Mouse (Mus musculus): ENCODE data around the gene Hist1h2ao. TPM values are rescaled to one million over a fixed set of nuclear protein-coding genes. Genes with fewer than 3 reads are reported as not detected.
A peak's percentile ranks its signal among the peaks of the same experiment; 100 is the strongest.
"Not testable (repeated sequence)": the region's sequence is repeated elsewhere in the genome, so short reads cannot be mapped to it uniquely, and the experiment has no call there.

Gene Hist1h2ao
- total RNA-seq, 4 experiments from 2014 or later, result 3.4 TPM; not detected in 3

DNA sequence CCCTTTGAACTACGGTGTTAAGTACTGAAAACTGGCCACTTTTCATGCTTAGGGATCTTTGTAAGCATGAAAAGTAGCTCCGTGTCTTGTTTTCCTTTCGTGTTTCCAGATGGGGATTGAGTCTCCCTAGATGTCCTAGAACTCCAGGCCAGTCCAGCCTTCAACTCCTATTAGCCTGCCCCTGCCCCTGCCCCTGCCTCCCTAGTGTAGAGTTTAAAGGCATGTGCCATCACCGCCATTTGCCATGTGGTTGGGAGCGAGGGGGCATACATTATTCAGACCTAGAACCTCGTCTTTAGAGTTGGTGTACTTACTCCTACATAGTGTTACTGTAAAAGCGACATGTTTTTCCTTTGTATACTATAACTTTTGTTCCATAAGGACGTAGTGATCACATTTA lies 809 bp downstream of the Hist1h2ao start:
- DNase-seq (ENCODE audit: low spot score in 2 of 2), result not testable (repeated sequence)

DNA sequence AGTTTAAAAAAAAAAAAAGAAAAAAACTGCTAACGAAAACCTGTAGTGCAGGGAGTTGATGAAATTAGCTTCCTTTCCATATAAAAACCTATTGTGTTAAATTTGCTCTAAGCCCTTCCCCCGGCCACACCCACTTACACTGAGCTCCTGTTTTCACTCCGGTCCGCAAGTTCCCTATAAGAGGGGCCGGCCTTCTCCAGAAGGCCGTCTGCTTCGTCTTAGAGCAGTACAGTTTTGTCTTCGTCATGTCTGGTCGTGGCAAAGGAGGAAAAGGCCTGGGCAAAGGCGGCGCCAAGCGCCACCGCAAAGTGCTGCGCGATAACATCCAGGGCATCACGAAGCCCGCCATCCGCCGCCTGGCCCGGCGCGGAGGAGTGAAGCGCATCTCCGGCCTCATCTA lies 1.3 kb downstream of the Hist1h2ao start, which contains the start of gene Hist1h4m:
Gene Hist1h4m (plus strand): TSS at position 208 of the 400 bp plus-strand sequence.
- DNase-seq (ENCODE audit: low spot score in 2 of 2), result not testable (repeated sequence)

DNA sequence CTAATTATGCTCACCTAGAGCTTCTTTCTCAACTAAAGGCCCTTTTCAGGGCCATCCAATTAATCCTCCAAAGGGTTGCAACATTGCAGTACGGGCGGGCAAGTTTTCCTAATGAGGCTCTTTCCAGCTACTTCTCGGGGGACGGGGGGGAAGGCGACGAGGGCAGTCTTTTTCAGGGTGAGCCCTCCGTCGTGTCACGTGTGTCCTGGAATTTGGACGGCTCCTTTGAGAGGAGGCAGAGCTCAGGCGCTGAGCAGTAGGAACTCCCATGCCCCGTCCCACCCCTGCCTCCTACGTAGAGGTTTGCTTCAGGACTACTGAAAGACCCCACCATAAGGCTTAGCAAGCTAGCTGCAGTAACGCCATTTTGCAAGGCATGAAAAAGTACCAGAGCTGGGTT lies 1.8 kb downstream of the Hist1h2ao start:
- not testable (repeated sequence) for DNase-seq (ENCODE audit: low spot score in 2 of 2)

DNA sequence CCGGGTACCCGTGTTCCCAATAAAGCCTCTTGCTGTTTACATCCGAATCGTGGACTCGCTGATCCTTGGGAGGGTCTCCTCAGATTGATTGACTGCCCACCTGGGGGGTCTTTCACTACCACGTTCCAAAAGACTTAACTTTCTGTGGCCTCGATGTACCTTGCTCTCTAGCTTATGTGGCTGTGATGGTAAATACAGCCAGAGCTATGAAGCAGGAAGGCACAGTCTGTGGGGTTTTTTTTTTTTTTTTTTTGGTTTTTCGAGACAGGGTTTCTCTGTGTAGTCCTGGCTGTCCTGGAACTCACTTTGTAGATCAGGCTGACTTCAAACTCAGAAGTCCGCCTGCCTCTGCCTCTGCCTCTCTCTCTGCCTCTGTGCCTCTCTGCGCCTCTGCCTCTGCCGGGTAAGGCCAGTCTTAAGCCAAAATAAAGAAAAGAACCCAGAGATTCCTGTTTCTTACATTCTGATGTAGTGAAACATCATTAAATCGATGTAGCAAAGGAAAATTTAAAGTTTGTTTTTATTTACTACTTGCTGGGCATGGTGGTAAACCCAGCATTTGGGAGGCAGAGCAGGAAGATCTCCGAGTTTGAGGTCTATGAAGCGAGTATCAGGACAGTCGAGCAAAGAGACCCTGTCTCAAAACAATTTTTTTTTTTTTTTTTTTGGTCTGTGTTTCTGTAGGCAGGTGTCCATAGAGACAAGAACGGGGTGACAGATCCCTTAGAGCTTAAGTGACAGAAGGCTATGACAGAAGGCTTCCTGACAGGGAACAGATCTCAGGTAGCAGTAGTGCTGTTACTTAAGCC lies 10.0 kb downstream of the Hist1h2ao start:
- DNase-seq (ENCODE audit: low spot score in 2 of 2), result not testable (repeated sequence)

DNA sequence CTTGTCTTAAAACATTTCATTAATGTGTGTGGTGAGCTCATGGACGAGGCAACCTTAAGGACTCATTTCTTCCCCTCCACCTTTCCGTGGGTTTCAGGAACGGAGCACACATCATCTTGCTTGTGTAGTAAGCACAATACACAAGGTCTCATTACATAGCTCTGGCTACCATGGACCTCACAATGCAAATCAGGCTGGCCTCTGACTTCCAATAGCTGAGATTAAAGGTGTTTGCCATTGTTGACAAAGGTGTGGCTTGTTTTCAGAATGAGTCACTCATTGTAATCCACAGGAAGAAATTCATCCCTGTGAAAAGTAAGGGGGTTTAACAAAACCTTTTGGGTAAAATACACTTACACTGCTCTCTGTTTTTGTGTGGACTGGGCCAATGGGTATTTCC lies 18.2 kb downstream of the Hist1h2ao start:
- no peak for DNase-seq (ENCODE audit: low spot score in 2 of 2)

DNA sequence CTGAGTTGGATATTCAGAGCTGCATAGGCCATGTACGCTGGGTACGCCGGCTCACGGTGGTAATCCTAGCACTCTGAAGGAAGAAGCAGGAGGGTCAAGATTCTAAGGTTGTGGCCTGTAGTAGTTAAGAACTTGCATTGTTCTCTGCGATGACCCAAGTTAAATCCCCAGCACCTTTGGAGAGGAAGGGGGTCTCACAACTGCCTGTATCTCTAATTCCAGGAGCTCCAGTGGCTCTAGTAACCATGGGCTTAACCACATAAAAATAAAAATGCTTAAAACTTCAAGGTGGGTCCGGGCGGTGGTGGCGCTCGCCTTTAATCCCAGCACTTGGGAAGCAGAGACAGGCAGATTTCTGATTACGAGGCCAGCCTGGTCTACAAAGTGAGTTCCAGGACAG lies 20.1 kb downstream of the Hist1h2ao start:
- DNase-seq (ENCODE audit: low spot score in 2 of 2), result no peak

DNA sequence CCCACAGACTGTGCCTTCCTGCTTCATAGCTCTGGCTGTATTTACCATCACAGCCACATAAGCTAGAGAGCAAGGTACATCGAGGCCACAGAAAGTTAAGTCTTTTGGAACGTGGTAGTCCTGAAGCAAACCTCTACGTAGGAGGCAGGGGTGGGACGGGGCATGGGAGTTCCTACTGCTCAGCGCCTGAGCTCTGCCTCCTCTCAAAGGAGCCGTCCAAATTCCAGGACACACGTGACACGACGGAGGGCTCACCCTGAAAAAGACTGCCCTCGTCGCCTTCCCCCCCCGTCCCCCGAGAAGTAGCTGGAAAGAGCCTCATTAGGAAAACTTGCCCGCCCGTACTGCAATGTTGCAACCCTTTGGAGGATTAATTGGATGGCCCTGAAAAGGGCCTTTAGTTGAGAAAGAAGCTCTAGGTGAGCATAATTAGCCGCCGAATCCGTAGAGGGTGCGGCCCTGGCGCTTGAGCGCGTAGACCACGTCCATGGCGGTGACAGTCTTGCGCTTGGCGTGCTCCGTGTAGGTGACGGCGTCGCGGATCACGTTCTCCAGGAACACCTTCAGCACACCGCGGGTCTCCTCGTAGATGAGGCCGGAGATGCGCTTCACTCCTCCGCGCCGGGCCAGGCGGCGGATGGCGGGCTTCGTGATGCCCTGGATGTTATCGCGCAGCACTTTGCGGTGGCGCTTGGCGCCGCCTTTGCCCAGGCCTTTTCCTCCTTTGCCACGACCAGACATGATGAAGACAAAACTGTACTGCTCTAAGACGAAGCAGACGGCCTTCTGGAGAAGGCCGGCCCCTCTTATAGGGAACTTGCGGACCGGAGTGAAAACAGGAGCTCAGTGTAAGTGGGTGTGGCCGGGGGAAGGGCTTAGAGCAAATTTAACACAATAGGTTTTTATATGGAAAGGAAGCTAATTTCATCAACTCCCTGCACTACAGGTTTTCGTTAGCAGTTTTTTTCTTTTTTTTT lies 21.4 kb downstream of the Hist1h2ao start, which contains the start of gene Hist1h4n:
Gene Hist1h4n (minus strand): TSS at position 779 of the 977 bp plus-strand sequence.
- DNase-seq (ENCODE audit: low spot score in 2 of 2), result not testable (repeated sequence)

DNA sequence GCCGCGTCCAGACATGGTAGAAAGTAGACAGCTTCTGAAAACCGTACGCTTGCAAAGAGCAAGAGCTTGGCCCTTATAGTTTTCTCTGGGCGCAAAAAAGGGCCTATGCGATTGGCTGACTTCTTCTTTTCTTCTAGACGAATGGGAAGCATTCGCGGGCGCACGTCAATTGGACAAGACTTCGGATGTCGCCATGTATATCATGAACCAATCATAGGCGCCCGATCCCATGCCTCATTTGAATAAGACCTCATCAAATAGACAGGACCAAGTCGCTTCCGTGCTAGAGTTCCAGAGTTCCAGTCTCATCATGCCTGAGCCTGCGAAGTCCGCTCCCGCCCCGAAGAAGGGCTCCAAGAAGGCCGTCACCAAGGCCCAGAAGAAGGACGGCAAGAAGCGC lies 23.2 kb downstream of the Hist1h2ao start, which contains the start of the genes Hist1h2ap and Hist1h2br:
Gene Hist1h2ap (minus strand): TSS at position 47 of the 400 bp plus-strand sequence.
Gene Hist1h2br (plus strand): TSS at position 283 of the 400 bp plus-strand sequence.
- not testable (repeated sequence) for DNase-seq (ENCODE audit: low spot score in 2 of 2)

DNA sequence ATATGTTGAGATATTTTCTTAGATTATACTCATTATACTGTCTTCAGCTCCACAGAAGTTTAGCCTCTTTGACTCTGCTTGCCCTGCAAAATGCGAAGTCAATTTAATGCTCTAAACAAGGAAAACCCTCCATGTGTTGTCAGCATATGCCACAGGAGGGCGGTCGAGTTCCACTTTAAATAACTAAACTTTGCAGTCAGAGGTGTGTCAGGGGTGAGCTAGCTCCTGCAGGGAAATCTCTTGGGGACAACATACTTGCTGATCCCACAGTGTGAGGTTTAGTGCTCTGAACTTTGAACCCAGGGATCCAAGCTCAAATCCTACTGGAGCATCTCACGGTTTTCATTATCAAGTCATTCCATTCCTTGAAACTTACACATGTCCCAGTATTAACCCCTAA lies 30.2 kb downstream of the Hist1h2ao start:
- not testable (repeated sequence) for DNase-seq (ENCODE audit: low spot score in 2 of 2)

DNA sequence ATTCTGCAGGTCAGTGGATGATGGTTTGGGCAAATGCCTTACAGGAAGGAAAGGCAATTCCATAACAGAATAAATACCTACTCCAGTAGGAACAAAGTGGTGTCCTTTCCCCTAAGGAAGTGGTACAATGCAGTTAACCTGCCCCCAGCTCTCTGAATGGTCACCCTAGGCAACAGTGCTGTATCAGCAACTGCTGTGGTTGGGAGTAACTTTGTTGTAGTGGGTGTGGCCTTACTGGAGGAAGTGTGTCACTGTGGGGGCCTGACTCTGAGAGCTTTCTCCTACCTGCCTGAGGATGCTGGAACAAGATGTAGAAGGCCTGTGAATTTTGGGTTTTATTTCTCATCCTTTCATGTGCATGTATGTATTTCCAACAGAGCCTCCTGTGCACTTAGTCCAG lies 36.1 kb downstream of the Hist1h2ao start:
- not testable (repeated sequence) for DNase-seq (ENCODE audit: low spot score in 2 of 2)

DNA sequence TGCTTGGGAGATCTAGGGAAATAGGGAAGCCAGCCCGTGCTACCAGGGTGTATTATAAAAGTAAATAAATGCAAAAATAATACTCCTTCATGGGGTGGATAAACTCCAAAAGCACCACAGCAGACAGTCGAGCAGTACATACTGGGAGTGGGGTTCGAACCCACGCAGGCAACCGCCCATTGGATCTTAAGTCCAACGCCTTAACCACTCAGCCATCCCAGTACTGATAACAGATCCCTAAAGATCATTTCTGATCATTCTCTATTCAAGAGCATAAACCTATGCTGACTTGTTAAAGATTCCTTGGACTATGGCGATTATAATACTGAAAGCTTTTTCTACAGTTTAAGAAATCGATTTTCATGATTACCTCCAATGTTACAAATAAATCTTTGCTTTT lies 37.6 kb downstream of the Hist1h2ao start:
- no peak for DNase-seq (ENCODE audit: low spot score in 2 of 2)

DNA sequence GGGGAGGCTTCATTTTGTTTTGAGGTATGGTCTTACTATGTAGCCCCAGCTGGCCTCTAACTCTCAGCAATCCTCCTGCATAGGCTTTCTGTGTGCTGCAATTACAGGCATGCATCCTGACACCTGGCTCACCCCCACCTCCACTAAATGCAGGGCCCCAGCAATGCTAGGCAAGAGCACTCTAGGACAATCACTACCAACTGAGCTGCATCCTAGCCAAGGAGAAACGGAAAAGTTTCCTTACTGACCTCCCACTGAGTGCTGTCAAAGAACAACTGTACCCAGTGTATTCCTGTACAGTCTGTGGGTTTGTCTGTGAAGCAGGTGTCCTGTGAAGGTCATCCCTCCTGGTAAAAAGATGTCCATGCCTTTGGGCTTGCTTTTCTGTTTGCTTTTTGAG lies 40.4 kb downstream of the Hist1h2ao start:
- DNase-seq (ENCODE audit: low spot score in 2 of 2), result not testable (repeated sequence)

DNA sequence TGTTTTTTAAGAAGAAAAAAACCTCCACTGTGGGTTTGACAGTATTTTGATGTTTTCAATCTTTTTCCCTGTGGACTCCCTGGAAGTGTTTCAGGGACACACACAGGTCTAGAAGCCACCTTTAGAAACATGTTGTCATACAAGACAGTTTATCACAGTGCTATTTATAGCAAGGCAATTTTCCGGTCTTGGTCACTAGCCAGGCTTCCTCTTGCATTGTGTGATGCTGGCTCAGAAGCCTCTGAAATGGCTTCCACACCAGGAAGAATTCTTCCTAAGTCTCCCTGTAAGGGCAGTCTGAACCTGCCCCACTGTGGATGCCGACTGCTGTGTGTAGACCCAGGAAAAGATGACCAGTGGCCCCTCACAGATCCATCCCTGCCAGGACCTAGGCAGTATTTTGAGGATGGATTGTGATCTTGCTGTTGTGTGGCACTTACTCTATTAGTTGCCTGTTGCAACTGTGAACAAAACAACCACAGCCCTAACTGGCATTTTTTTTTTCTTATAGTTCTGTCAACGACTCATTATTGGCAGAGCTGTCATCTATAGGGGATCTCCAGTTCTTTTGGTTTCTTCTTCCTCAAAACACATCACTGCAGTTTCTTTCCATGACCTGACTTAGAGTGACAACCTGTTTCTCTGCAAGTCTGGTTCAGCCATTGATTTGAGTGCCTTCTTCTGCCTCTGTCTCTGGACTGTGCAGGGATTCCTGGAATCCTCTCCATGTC lies 42.1 kb downstream of the Hist1h2ao start:
- DNase-seq (ENCODE audit: low spot score in 2 of 2), result peak in 1 of 2 experiments; percentile 7

DNA sequence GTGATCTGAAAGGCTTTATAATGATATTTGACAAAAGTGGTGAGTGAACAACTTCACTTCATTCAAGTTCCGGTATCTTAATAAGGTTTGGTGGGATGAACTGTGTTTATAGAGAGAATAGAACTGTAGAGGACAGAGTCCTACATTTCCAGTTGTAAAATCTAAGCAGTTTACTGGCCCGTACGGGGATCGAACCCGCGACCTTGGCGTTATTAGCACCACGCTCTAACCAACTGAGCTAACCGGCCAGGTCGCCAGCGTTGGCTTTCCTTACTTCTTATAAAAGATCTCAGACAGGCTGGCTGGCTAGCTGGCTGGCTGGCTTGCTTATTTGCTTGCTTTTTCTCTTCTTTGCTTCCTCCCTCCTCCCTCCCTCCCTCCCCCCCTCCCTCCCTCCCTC lies 44.9 kb downstream of the Hist1h2ao start:
- DNase-seq (ENCODE audit: low spot score in 2 of 2), result peak; percentile 54 to 63

DNA sequence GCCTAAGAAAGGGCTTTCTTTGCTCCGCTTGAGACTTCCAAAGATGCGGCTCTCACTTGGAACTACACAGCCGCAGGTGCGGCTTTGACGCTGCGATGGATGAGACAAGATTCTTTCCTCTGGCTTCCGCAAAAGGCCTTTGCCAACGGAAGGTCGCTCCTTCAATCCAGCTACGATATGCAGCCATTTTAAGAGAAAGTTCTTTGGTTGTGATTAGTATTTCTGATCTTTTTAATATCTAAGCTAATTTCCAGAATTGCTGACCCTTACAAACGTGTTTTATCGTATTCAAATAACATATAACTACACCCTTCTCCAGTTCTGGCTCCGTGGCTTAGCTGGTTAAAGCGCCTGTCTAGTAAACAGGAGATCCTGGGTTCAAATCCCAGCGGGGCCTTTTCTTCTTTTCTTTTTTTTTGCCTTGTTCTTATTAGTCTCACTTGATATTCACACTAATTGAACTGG lies 45.5 kb downstream of the Hist1h2ao start:
- DNase-seq (ENCODE audit: low spot score in 2 of 2), result no peak

Small RNAs within 50 kb of the gene (microRNA-seq; reads per million reads assigned to microRNA genes)
- gene Gm19658 (not detected), gene Gm44346 (not detected), gene Gm44466 (not detected)

Other genes starting within 250 kb of the Hist1h2ao start
- gene Olfr1364, start 228.7 kb upstream of the Hist1h2ao start, total RNA-seq (2022), result not detected
- not detected for gene Olfr1362, start 196.4 kb upstream of the Hist1h2ao start, total RNA-seq (2022)
- not detected for gene Olfr11, start 167.9 kb upstream of the Hist1h2ao start, total RNA-seq (2022)
- gene Olfr1361, start 147.1 kb upstream of the Hist1h2ao start, total RNA-seq (2022), result not detected
- gene Olfr1360, start 133.1 kb upstream of the Hist1h2ao start, total RNA-seq (2022), result not detected
- not detected for gene Olfr1359, start 112.4 kb upstream of the Hist1h2ao start, total RNA-seq (2022)
- 1 to 10 TPM in 3 of 4 experiments, under 1 TPM in 1; 0.99 to 6.6 (median 3.4) TPM for gene Hist1h2bl, start 94.3 kb upstream of the Hist1h2ao start, total RNA-seq (2022)
- 1 to 10 TPM in 3 of 4 experiments, not detected in 1; 1.8 to 3.3 (median 2.6) TPM for gene Hist1h2ai, start 94.0 kb upstream of the Hist1h2ao start, total RNA-seq (2022)
- not detected for gene Hist1h3h, start 92.8 kb upstream of the Hist1h2ao start, total RNA-seq (2022)
- not detected for gene Hist1h2bm, start 88.4 kb upstream of the Hist1h2ao start, total RNA-seq (2022)
- gene Hist1h4j, start 75.4 kb upstream of the Hist1h2ao start, total RNA-seq (2022), result 1 to 10 TPM in 1 of 4 experiments, under 1 TPM in 2, not detected in 1; 0.67 to 1.6 (median 0.90) TPM
- 10 to 100 TPM in 1 of 4 experiments, 1 to 10 TPM in 3; 5.0 to 10.8 (median 6.7) TPM for gene Hist1h4k, start 60.0 kb upstream of the Hist1h2ao start, total RNA-seq (2022)
- not detected for gene Hist1h2ak, start 56.6 kb upstream of the Hist1h2ao start, total RNA-seq (2022)
- gene Hist1h2bn, start 56.3 kb upstream of the Hist1h2ao start, total RNA-seq (2022), result 1 to 10 TPM in 2 of 4 experiments, not detected in 2; 1.5 to 1.8 TPM
- 1 to 10 TPM in 1 of 4 experiments, under 1 TPM in 2, not detected in 1; 0.40 to 1.2 (median 0.70) TPM for gene Hist1h1b, start 29.8 kb upstream of the Hist1h2ao start, total RNA-seq (2022)
- 10 to 100 TPM in 3 of 4 experiments, 1 to 10 TPM in 1; 9.4 to 19.6 (median 16.7) TPM for gene Hist1h3i, start 27.1 kb upstream of the Hist1h2ao start, total RNA-seq (2022)
- gene Hist1h2an, start 23.2 kb upstream of the Hist1h2ao start, total RNA-seq (2022), result not detected
- gene Hist1h2bp, start 23.0 kb upstream of the Hist1h2ao start, total RNA-seq (2022), result 1 to 10 TPM in 1 of 4 experiments, under 1 TPM in 1, not detected in 2; 0.73 to 2.1 TPM
- 10 to 100 TPM; 13.3 to 26.7 (median 21.1) TPM for gene Hist1h2bq, start 268 bp upstream of the Hist1h2ao start, total RNA-seq (2022)
- 10 to 100 TPM; 49.7 to 72.4 (median 56.2) TPM for gene Hist1h4m, start 1.3 kb downstream of the Hist1h2ao start, total RNA-seq (2022)
- gene Hist1h4n, start 21.7 kb downstream of the Hist1h2ao start, total RNA-seq (2022), result 10 to 100 TPM in 1 of 4 experiments, 1 to 10 TPM in 1, not detected in 2; 9.2 to 18.0 TPM
- gene Hist1h2ap, start 23.0 kb downstream of the Hist1h2ao start, total RNA-seq (2022), result 1 to 10 TPM in 2 of 4 experiments, not detected in 2; 1.4 to 2.6 TPM
- 10 to 100 TPM; 13.3 to 26.6 (median 21.0) TPM for gene Hist1h2br, start 23.3 kb downstream of the Hist1h2ao start, total RNA-seq (2022)
- gene Zfp184, start 134.6 kb downstream of the Hist1h2ao start, total RNA-seq (2022), result 1 to 10 TPM in 1 of 4 experiments, under 1 TPM in 3; 0.48 to 1.4 (median 0.80) TPM
- not detected for gene Pom121l2, start 170.7 kb downstream of the Hist1h2ao start, total RNA-seq (2022)
- not detected for gene Prss16, start 199.3 kb downstream of the Hist1h2ao start, total RNA-seq (2022)
- 1 to 10 TPM in 3 of 4 experiments, not detected in 1; 3.0 to 6.5 (median 5.3) TPM for gene Hist1h2ah, start 225.1 kb downstream of the Hist1h2ao start, total RNA-seq (2022)
- gene Hist1h2bk, start 225.4 kb downstream of the Hist1h2ao start, total RNA-seq (2022), result 1 to 10 TPM in 1 of 4 experiments, under 1 TPM in 1, not detected in 2; 0.75 to 7.0 TPM
- 10 to 100 TPM; 28.5 to 37.8 (median 35.7) TPM for gene Hist1h4i, start 230.9 kb downstream of the Hist1h2ao start, total RNA-seq (2022)
- 1 to 10 TPM in 3 of 4 experiments, not detected in 1; 2.3 to 4.2 (median 2.6) TPM for gene Hist1h2ag, start 232.5 kb downstream of the Hist1h2ao start, total RNA-seq (2022)
- gene Hist1h2bj, start 232.7 kb downstream of the Hist1h2ao start, total RNA-seq (2022), result 1 to 10 TPM in 2 of 4 experiments, under 1 TPM in 2; 0.75 to 2.9 (median 1.3) TPM